Mouse (Mus musculus) left cerebral cortex, postnatal 36 days (tissue): Measurements from ENCODE around the gene Pcnt. TPM values are rescaled to one million over a fixed set of nuclear protein-coding genes. Genes with fewer than 3 reads are reported as not detected.
A peak's percentile ranks its signal among the peaks of the same experiment; 100 is the strongest.

ENCODE experiments used
- DNase-seq, 2 experiments: peaks; one replicate each; pipeline ENCODE4 v3.0.0; 2021 to 2022; ENCODE audit warnings: low spot score in 2 of 2, mixed read lengths in 1 of 2
- intact Hi-C: fragments of 180-260 bp; cut with DNase I; formaldehyde crosslinking; loops from one replicate; pipeline ENCODE4 v1.15.1; 2025
- total RNA-seq, 2 experiments: library from RNA; stranded (reverse); gene quantifications; 2 replicates each; pipeline ENCODE4 v1.2.3; 2021

The Pcnt gene
- total RNA-seq, 2 experiments from 2014 or later, result 24.5 to 27.6 TPM

DNA sequence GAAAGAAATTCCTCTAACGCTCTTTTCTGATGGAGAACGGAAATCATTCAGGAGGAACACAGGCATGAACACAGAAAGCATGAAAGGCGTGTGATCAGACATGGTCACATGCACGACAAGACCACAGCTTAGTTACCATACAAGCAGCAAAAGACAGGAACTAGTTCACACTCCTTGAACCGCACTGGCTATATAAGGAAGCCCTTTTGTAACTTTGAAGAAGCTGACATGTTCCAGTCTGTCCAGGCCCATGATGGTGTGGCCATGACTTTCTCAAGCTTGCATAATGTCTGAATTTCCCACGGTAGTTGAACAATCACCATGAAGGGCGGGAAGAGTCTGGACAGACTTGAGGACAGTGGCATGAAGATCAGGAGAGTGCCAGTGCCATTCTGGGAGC, 16.9 kb downstream of the Pcnt start:
- intact Hi-C loops, result no loop called here
- DNase-seq, result no peak

DNA sequence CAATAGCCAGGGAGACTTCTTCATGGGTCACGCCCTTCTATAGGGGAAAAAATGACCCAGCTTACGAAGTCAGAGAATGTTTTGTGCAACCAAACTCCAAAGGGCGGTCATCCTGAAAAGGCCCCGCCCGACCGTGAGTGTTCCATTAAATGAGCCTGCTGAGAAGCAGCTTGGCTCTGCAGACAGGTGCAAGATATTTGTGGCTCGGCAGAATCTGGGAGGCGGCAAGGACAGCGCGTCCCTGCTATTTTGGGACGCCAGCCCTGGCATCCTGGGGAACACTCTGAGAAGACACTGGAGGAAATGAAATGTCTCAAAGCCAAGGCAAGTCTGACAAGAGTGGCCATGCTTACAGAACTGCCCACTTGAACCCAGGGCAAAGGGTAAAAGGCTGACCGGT, 25.8 kb downstream of the Pcnt start:
- intact Hi-C loops, result no loop called here
- peak; percentile 64 to 73 for DNase-seq

DNA sequence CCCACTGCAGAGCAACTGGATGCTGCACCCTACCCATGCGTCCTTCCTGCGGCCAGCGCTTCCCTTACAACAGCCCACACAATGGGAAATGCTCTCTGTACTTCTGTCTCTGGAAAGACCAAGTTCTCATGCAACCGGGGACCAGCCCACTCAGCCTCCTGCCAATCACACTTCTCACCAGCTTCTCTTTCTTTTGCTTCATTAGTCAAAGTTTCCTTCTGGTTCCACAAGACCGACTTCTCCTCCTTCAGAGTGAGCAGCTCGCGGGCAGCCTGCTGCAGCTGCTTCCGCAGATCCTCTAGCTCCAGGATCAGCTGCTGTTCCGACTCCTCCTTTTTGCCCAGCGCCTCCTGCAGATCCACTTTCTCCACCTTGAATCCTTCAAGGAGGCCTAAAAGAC, 34.1 kb downstream of the Pcnt start:
- DNase-seq, result no peak
- intact Hi-C loops, result no loop called here

DNA sequence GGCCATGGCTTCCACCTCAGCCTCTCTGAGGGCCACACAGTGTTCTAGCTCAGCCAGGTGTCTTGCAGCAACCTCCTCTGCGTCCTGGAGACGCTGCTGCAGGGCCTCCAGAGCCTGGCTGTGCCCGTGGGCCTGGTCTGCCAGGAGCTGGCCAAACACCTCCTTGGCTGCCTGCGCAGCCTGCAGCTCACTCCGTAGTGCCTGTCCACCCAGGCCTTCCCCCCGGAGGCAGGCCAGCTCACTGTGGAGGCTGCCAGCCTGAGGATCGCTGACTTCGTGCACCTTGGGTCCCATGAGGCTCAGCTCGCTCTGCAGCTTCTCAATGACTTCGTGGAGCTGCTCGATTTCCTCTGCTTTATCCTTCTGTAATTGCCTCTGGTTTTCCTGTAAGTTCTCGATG, 50.0 kb downstream of the Pcnt start:
- intact Hi-C loops, result no loop called here
- no peak for DNase-seq

DNA sequence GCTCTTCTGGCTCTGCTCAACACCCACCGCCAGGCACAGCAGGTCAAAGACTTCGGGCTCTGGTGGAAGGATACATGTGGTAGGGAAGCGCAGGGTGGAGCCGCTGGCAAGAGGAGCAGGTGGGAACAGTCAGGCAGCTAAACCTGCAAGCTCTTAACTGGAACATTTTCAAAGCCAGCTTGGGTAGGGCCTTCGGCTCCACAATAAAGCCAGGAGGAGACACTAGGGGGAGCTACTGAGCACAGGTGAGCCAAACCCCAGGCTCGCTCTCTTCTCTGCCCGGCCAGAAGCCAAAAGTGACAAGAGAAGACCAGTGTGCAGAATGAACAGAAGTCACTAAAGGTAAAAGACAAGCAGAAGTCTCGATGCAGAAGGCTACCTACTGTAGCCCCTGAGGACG, 50.8 kb downstream of the Pcnt start:
- no peak for DNase-seq
- intact Hi-C loops, result no loop called here

DNA sequence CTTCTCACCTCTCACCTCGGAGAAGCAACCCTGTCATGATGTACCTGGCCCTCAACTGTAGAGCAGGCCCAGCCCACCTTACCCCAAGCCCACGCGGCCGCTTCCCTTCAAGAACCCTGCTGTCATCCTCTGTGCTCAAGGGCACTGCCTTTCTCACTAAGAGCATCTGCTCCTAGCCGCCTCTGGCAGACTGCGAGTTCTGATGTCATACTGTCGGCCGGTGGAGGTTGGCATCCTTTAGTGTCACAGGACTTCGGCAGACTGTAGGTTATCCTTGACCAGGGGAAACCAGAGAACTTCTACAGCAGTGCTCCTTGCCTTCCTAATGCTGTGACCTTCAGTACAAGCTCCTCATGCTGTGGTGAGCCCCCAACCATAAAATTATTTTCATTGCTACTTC, 51.4 kb downstream of the Pcnt start:
- no peak for DNase-seq
- intact Hi-C loops, result no loop called here

DNA sequence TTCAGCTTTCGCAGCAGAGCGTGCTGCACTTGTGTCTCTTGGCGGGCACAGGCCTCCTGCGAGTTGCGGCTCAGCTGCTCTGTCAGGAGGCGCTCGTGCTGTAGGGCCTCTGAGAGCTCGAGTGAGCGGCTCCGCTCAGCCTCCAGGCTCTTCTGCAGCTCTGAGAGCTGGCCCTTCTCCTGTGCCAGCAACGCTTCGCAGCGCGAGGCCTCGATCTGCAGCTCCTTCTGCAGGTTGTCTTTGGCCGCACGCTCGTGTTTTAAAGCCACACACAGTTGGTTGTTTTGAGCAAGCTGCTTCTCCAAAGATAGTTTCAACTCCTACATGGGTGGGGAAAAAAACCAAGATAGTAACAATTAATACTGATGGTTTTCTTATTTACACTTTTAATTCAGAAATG, 67.6 kb downstream of the Pcnt start:
- no peak for DNase-seq
- intact Hi-C loops, result no loop called here

DNA sequence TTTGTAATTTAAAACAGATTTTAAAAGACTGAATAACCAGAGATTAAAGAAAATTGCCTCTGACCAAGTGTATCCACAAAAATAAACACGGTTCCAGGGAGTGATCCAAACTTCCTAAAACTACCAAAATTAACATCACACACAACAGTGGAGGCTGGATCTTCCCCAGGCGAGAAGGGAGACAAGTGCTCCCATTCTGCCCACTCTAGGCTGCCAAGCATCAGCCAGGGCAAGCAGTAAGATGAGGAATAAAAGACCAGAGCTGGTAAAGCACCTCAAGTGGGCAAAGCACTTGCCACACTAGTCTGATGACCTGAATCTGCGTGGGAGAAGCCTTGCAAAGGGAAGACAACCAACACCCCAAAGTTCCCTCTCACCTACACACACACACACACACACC, 70.8 kb downstream of the Pcnt start:
- intact Hi-C loops, result no loop called here
- DNase-seq, result peak in 1 of 2 experiments; percentile 23

DNA sequence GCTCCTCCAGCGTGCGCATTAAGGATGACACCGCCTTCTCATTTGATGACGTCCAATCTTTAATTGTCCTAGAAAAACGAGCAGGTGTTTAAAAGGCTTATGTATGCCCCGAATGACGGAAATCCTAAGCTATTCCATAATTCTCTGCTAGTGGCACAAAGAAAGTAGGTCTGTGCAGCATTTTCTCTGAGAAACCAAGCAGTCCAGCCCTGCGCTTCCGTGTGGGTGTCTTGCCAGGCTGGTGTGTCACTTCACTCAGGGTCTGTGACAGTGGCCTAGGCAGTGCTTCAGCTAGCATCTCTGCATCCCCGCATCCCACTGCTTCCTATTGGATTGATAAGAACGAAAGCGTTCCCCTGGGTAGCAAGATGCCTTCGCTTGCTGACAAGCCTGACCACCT, 73.8 kb downstream of the Pcnt start:
- DNase-seq, result peak in 1 of 2 experiments; percentile 40
- intact Hi-C loops, result no loop called here

DNA sequence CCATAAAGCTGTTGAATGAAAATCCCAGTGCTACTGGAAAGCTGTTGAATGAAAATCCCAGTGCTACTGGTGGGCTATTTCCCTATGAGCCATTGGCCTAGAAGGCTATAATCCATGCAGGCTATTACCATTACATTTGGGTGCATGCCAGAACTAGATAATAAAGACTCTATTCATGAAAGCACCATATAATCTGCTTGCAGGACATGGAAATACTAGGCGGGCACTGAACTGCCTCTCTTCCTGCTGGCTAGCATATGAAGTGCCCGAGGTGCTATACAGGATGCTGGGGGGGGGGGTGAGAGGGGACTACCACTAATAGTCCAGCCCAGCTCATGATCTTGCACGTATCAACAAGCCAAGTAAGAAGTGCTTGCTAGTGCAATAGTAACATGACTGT, 79.4 kb downstream of the Pcnt start:
- no peak for DNase-seq
- intact Hi-C loops, result no loop called here

DNA sequence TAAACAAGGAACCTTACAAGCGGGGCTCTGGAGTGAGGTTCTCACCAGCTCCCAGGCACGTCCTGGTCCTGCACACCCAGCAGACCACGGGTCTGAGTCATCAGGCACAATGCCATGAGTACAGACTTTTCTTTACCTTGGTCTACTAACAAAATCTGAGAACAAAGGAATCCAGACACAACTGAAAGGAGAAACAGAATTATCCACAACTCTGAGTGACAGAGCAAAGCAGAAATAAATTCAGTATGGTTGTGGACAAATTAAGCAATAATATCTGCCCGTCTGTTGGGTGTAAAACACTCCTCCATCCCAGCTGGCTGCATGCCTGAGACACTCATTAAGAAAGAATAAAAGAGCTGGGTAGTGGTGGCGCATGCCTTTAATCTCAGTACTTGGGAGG, 84.1 kb downstream of the Pcnt start:
- peak in 1 of 2 experiments; percentile 34 for DNase-seq
- intact Hi-C loops, result no loop called here

DNA sequence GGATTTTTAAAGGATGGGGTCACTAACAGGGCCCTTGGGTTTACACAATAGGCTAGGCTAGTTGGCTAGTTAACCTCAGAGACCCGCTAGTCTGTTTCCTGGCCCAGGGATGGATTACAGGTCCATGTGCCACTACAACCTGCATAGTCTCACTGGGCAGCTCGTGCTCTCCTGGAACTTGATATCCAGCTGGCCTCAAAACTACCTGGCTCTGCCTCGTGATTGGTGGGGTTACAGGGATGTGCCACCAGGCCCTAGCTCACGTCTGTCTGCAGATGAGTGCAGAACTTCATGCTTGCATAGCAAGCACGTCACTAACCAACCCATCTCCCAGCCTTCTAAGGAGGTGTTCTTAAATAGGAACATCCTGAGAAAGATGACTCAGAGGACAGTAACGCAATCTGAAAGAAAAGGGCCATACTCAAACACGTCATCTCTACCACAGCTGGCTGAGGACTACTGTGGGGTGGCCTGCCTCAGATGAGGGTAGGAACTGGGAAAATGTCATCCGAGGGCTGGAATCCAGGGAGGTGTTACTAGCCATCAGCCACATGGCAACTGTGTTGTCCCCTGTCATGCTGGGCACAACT, 85.2 kb downstream of the Pcnt start:
- DNase-seq, result no peak
- intact Hi-C loops, result no loop called here

DNA sequence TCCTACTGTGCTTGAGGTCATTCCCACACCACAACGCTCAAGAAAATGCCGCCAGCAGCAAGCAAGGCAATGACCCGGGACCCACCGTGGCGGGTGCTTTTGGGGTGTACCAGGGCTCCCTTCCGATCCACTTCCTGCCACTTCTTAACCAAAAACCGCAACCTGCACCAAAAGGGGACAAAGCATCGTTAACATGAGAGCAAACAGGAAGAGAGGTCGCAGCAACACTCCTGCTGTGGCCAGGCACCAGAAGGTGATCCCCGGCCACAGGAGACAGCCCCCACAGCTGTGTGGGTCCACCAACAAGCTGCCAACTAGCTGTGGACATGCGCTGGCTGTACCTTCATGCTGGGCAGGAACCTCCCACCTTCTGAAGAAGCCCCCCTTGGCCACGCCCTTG, 87.6 kb downstream of the Pcnt start:
- intact Hi-C loops, result no loop called here
- no peak for DNase-seq

DNA sequence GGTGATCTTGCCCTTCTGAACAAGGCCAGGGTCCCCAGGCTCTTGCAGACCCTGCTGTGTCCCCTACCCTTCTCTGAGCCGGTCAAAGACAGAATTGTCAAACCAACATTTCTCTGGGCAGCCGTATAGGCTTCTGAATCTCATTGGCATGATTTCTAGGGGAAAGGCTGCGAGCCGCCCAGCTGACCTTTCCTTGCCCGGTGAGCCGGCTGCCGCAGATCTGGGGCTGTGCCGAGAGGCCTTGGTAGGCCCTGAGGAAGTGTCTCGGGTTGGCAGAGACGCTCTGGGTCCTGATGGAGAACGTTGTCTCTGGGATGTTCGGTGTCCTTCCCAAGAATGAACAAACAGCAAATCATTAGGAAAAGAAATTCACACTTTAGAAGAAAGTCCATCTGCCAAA, 88.6 kb downstream of the Pcnt start:
- intact Hi-C loops, result no loop called here
- no peak for DNase-seq

DNA sequence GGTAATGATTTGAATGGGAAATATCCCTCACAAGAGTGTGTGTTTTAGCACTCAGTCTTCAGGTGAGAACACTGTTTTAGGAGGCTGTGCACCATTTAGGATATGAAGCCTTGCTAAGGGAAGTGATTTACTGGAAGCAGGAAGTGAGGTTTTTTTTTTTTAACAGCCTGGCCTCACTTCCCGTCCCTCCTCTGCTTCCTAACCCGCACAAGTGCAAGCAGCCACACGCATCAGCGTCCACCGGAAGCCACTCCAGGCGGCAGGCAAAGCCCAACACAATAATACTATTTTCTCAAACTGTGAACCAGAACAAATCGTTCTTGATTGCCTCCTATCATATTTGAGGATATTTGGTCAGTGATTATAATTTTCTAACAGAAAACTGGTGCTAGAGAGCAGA, 90.6 kb downstream of the Pcnt start:
- intact Hi-C loops, result no loop called here
- DNase-seq, result no peak

DNA sequence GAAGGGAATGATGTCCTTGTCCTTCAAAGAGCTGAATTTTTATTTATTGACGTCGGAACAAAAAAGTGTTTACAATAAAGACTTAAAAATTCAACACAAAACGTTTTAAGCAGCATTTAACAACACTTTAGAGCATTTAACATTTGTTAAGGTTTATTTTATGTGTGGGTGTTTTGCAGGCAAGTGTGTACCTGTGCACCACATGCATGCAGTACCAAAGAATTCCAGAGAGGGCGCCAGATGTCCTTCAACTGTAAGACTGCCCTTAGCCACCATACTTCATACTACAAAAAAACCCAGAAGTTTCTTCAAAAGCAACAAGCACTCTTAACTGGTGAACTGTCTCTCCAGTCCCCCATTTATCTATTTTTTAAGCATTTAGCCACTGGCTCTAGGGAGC, 96.0 kb downstream of the Pcnt start:
- no peak for DNase-seq
- intact Hi-C loops, result no loop called here

DNA sequence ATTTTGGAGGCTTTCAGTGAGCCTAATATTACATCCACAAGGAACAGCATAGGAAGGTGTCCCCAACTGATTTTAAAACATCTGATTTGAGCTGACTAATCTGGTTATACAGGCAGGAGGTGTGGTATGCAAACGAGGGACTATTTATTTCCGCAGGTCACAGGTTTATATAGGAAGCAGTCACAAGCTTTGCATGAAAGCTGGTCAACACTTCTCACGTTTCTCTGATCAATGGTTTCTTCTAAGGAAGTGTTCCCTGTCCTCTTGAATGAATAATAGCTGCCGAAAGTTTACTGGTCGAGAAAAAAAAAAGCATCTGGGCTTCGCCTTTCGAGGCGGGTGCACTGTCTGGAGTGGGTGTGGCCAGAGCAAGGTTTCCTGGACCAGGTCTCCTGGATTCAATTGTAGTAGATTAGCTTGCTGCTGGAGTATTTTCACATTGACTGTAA, 96.5 kb downstream of the Pcnt start:
- DNase-seq, result no peak
- intact Hi-C loops, result no loop called here

DNA sequence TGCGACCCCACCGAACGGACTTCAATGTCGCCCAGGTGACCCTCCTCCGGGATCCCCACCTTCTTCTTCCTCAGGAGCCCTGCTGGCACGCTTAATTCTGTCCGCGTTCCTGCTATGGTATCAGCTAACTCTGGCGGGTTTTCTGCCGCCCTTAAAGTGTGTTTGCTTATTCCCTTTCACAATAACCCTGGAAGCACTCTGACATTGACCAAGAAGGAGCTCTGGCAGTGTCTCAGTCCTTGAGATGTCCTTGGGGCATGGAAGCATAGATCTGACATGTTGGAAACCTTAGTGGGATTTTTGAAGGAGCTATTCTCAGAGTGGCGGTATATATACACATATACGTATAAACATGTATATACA, 97.1 kb downstream of the Pcnt start:
- intact Hi-C loops, result no loop called here
- no peak for DNase-seq

DNA sequence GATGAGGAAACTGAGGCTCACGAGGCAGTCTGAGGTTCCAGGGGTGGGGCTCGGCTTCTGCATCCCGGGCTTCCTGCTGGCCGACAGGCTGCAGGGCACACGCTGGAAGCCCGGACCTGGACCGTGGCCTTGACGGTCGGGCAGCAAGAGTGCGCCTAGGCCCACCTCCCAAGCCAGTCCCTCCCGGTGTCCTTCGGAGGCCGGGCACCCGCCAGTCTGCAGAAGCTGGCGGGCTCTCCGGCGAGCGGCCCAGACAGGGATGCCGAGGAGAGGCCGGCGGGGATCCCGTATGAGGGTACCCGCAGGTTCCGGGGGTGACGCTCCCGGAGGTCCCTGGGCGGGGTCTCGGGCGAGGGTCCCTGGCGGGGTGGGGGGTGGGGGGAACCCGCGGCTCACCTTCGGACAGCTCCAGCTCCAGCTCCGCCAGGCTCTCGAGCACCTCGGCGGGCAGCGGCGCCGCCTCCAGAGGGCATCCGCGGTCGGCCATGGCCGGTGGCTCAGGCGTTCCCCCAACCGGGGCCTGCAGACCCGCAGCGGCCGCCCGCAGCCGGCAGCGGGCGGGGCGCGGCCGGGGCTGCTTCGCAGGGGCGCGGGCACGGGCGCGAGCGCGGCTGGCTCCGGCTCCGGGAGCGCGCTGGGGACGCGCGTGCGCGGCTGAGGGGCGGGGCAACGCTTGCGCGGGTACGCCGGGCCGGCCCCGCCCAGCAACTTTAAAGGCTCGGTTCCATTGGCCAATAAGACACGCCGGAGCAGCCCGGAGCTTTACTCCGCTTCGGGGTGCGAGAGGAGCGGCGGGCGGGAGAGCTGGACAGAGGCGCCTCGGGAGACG, 97.7 kb downstream of the Pcnt start, which contains the start of gene Dip2a:
Gene Dip2a, minus strand, starts transcription at position 581 of the 829 bp plus-strand sequence.
- intact Hi-C loops, result no loop called here
- peak; percentile 92 to 96 for DNase-seq

DNA sequence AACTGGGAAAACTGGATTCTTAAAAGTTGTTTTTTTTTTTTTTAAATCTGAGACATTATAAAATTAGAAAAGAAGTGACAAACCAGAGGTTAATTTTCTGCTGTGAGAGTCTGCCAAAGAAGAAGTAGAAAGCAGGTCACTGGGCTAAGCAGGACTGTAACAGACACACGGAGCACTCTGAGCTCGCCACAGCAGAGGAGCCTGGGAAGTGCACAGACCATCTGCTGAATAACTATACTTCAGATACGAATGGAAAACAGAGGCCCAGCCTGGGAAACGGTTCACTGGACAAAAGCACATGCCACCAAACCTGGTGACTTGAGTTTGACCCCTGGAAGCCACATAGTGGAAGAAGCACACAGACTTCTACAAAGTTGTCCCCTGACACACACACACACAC, 108.2 kb downstream of the Pcnt start:
- intact Hi-C loops, result no loop called here

DNA sequence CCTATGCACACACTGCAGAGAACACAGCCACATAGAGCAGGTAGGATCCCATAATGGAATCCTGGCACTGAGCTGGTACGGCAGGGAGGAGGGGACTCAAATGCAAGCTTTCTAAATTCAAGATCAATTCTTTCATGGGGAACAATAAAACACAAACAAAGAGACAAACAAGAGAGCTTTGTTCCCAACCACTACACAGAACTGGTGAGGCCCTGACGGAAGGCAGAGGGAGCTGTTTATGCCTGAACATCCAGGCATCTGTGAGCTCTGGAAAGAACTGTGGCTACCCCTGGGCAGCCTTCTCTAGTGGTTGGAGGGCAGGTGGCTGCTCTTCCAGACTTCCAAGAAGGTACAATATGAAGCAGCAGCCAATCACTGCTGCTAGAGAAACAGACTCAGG, 110.5 kb downstream of the Pcnt start:
- intact Hi-C loops, result no loop called here
- no peak for DNase-seq

More for the DNA sequence above, 108.2 kb downstream of the Pcnt start:
- no peak for DNase-seq
